Mouse (Mus musculus) neural tube, embryonic 14.5 days (tissue): ENCODE measurements around the gene Gp1bb. TPM values are rescaled to one million over a fixed set of nuclear protein-coding genes. Genes with fewer than 3 reads are reported as not detected.

Experiments
- ATAC-seq: fragments of 200-750 bp; cut with Nextera tagmentation; 2 replicates; pipeline ENCODE4 v1.8.0; 2017; ENCODE audit warnings: low read depth, mild to moderate bottlenecking, moderate TSS enrichment, moderate library complexity
- H3K27ac ChIP-seq: fragments of 300-500 bp; sonication (generic); 2 replicates; pipeline ENCODE4 v1.5.1; 2014; ENCODE audit warnings: low read depth, mild to moderate bottlenecking, control low read depth, low read length, moderate library complexity, mixed read lengths
- H3K27me3 ChIP-seq: fragments of 300-500 bp; sonication (generic); 2 replicates; pipeline ENCODE4 v1.6.1; 2014; ENCODE audit warnings: low read length; ENCODE audit not compliant: control insufficient read depth, insufficient read depth
- H3K36me3 ChIP-seq: fragments of 300-500 bp; sonication (generic); 2 replicates; pipeline ENCODE4 v1.6.1; 2014; ENCODE audit warnings: low read length, mixed read lengths; ENCODE audit not compliant: control insufficient read depth, insufficient read depth
- H3K4me1 ChIP-seq: fragments of 300-500 bp; sonication (generic); 2 replicates; pipeline ENCODE4 v1.6.1; 2014; ENCODE audit warnings: low read length; ENCODE audit not compliant: control insufficient read depth, insufficient read depth
- H3K4me2 ChIP-seq: fragments of 300-500 bp; sonication (generic); 2 replicates; pipeline ENCODE4 v1.6.1; 2014; ENCODE audit warnings: mild to moderate bottlenecking, low read depth, low read length, control low read depth
- H3K4me3 ChIP-seq: fragments of 300-500 bp; sonication (generic); 2 replicates; pipeline ENCODE4 v1.5.1; 2014; ENCODE audit warnings: low read depth, low read length, control low read depth, mixed read lengths
- H3K9ac ChIP-seq: fragments of 300-500 bp; sonication (generic); replicated peaks from 2 replicates; pipeline ENCODE4 v1.6.1; 2014; ENCODE audit warnings: low read depth, mild to moderate bottlenecking, control low read depth, low read length, mixed read lengths
- H3K9me3 ChIP-seq: fragments of 300-500 bp; sonication (generic); 2 replicates; pipeline ENCODE4 v1.6.1; 2016; ENCODE audit warnings: low read length; ENCODE audit not compliant: control insufficient read depth
- WGBS: fragments of 180-500 bp; shearing (Covaris S2); extraction: QIAGEN DNeasy Blood & Tissue Kit; methylation state at CpG from one replicate; pipeline ENCODE4 v1.1.7; 2014; 5-methylcytosine and 5-hydroxymethylcytosine counted together
- polyA plus RNA-seq: library from polyadenylated mRNA; unstranded; fragments of >200 nt; fragmentation: Nextera tagmentation; extraction: Ambion mirVana; gene quantifications from 2 replicates; pipeline ENCODE4 v1.2.1, GENCODE M21; 2014

Gp1bb gene
- 11.5 and 14.1 TPM in 2 replicates for polyA plus RNA-seq

DNA sequence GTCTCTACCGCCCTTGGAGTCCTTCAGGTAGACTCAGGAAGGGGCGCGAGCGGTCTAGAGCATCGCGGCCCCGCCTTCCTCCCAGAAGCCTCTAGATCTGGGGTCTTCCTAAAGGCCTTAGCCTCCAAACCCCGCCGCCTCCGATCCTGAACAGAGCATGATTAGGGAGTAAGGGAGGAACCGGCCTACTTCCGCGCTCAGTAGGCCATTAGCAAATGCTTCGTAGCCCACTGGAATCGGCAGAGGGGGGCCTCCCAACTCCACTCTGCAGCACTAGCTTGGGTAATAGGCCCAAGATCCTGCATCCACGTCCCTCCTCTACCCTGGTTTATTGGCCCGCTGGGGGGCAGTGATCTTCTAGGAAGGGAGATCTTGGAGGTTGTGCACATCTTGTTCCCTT lies at the start of gene Gp1bb:
Gene Gp1bb (minus strand): TSS at position 385 of the 400 bp plus-strand sequence.
- Histone ChIP-seq H3K4me1 (peaks cover 17% of the 10 kb centered on the region), H3K27ac (no peak within 1 kb of the TSS), H3K9me3 (no peaks in the 10 kb centered on the region), H3K27me3 (peaks cover 69% of the 10 kb centered on the region), H3K4me2 (peak within 1 kb of the TSS; percentile 63), H3K36me3 (peaks cover 29% of the 10 kb centered on the region), H3K9ac (no peak within 1 kb of the TSS), H3K4me3 (peak within 1 kb of the TSS; percentile 31; the same call in 1 of the 2 replicates)
- WGBS = 9% methylated on average over 17 of the region's 17 CpGs
- no peak for ATAC-seq

DNA sequence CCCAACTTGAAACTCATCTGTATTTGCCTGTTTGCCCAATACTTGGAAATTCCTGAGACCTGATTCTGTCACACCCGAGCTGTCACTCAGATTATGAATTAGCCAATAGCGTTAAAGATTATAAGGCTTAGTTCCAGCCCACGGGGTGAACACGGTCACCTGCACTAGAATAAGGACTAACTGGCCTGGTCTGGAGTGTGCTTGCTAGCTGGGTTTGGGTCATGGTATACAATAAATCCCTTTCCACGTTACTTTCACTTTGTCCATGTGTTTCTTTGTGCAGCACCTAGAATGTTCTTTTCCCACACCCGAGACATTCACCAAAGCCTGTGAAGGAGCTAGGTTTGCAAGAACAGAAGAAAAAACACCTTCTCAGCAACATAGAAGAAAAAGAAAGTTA lies 47.7 kb upstream of the Gp1bb start:
- Histone ChIP-seq H3K4me1 (no peaks in the 10 kb centered on the region), H3K27ac (no peak overlapping the region), H3K9ac (no peak overlapping the region), H3K9me3 (no peaks in the 10 kb centered on the region), H3K36me3 (no peaks in the 10 kb centered on the region), H3K4me2 (no peak overlapping the region), H3K27me3 (no peaks in the 10 kb centered on the region), H3K4me3 (no peak overlapping the region)
- 82% methylated on average over 6 of the region's 6 CpGs for WGBS
- ATAC-seq = no peak

DNA sequence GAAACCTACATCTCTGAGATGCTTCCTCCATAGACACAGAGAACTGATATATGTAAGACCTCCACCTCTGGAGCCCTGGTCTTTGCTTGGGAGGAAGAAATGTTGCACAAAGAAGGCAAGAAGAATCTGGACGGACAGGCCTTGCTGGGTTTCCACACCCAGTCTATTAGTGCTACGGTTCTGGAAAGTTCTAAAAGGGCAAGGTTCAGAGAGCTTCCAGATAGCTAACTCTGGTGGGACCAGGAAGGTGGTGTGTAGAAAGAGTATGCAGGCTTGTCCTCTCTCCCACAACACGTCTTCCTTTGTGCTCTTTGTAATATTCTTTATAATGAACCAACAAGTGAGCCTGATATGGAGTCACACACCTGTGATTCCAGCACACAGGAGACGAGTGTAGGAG lies 36.4 kb upstream of the Gp1bb start:
- Histone ChIP-seq H3K27me3 (no peaks in the 10 kb centered on the region), H3K9ac (no peak overlapping the region), H3K9me3 (no peaks in the 10 kb centered on the region; the same call in 1 of the 2 replicates), H3K4me2 (no peak overlapping the region), H3K4me1 (no peaks in the 10 kb centered on the region), H3K27ac (no peak overlapping the region), H3K36me3 (no peaks in the 10 kb centered on the region), H3K4me3 (no peak overlapping the region)
- ATAC-seq = no peak
- 85% methylated on average over 4 of the region's 4 CpGs for WGBS

DNA sequence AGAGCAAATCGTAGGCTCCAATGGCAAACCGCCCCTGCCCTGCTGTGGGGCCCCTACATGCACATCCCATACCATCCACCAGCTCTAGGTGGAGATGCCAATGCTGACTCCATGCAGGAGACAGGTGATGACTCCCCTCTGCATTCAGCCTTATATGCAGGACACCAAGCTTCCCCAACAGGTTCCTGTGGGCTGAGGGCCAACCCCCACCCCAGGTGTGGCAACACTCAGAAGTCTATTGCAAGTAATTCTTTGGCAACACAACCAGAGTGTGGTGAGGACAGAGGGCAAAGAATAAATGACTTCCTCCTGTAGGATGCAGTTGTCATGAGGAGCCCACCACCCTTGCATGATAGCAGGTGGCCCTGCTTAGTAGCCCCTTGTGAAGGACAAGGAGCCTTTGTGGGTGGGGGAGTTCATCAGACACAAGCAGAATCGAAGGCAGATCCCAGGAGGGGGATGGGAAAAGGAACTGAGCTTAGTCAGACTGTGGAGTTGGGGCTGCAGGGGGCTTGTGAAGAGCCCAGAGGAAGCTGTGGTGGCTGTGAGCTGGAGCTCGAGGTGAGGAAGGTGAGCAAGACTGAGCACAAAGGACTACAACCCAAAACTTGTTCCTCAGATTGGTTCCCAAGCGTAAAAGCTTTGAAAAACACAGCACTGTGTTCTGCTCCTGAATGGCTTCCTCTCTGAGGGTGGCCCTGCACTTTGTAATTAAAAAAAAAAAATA lies 33.3 kb upstream of the Gp1bb start:
- no peak overlapping the region for H3K4me3 ChIP-seq
- no peaks in the 10 kb centered on the region; the same call in 1 of the 2 replicates for H3K9me3 ChIP-seq
- no peaks in the 10 kb centered on the region for H3K27me3 ChIP-seq
- H3K4me1 ChIP-seq = no peaks in the 10 kb centered on the region
- H3K9ac ChIP-seq = no peak overlapping the region
- ATAC-seq = no peak
- H3K36me3 ChIP-seq = no peaks in the 10 kb centered on the region
- no peak overlapping the region for H3K27ac ChIP-seq
- no peak overlapping the region for H3K4me2 ChIP-seq
- WGBS = 61% methylated on average over 5 of the region's 5 CpGs

DNA sequence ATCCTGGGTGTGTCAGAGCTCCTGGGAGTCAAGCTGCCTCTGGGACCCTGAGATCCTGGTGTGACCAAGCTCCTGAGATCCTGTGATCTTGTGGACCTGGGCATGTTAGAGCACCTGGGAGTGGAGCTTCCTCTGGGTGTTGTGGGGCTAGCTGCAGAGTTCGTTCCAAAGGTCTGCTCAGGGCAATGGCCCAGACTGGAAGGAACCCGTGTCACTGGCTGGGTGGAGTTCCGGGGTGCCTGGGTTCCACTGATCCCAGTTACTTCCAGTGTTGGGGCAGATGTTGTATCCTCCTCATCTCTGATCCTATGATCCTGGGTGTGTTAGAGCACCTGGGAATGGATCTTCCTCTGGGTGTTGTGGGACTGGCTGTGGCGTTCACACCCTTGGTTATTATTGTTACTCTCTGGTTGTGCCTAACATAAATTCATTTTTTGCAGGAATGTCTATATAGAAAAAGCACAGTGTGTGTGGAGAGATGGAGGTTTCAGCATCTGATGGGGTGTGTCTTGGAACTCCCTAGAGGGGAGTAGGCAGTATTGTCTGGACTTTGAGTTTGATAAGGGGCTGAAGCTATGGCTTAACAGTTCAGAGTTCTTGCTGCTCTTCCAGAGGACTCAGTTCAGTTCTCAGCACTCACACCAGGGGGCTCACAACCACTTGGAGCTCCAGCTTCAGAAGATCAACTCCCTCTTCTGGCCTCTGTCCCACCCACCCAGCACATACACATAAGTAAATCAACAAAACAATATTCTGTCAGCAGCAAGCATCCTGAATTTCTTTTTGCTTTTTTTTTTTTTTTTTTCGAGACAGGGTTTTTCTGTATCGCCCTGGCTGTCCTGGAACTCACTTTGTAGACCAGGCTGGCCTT lies 31.3 kb upstream of the Gp1bb start:
- H3K9ac ChIP-seq = no peak overlapping the region
- H3K36me3 ChIP-seq = no peaks in the 10 kb centered on the region
- no peaks in the 10 kb centered on the region; the same call in 1 of the 2 replicates for H3K9me3 ChIP-seq
- no peak overlapping the region for H3K27ac ChIP-seq
- no peak overlapping the region for H3K4me2 ChIP-seq
- ATAC-seq = no peak
- no peaks in the 10 kb centered on the region for H3K27me3 ChIP-seq
- WGBS = 90% methylated on average over 6 of the region's 6 CpGs
- H3K4me3 ChIP-seq = no peak overlapping the region
- H3K4me1 ChIP-seq = no peaks in the 10 kb centered on the region

DNA sequence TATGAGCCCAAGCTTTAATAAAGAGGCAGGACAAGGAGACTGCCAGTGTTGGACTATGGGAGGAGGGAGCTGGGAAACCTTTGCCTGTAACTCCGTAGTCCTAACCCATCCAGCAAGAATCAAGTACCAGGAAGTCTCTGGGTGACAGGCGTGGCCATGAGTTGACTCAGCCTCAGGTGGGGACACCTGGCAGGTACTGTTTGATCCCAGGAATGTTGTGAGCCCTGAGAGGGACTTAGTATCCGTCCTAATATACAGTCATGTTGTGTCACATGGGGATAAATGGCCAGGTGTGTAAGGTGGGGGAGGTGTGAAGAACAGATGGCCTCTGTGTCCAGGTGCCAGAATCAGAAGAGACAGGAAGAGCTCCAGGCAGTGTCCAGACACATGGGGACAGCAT lies 26.9 kb upstream of the Gp1bb start:
- no peak overlapping the region for H3K4me3 ChIP-seq
- whole genome bisulfite sequencing = 72% methylated on average over 3 of the region's 3 CpGs

DNA sequence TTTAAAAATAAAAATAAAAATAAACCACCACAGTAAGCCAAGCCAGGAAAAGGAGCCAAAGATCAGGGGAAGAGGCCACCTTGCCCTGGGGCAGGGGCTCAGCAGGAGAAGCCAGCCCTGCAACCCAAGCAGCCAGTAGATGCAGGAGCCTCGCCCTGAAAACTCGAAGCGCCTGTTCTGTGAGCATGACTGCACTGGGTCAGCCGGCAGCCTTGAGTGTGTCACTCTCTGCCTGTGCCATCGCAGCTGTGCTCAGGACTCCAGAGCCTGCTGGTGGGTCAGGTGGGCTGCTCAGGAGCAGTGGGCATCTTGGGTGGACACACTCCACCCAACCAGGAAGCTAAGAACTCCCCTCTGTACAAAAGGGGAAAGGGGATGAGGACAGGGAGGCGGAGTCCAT lies 23.1 kb upstream of the Gp1bb start:
- H3K27me3 ChIP-seq = no peaks in the 10 kb centered on the region
- H3K4me1 ChIP-seq = no peaks in the 10 kb centered on the region
- H3K27ac ChIP-seq = no peak overlapping the region
- WGBS = 74% methylated on average over 6 of the region's 6 CpGs
- H3K9me3 ChIP-seq = no peaks in the 10 kb centered on the region
- no peak overlapping the region for H3K9ac ChIP-seq
- no peaks in the 10 kb centered on the region for H3K36me3 ChIP-seq
- no peak overlapping the region for H3K4me3 ChIP-seq
- H3K4me2 ChIP-seq = no peak overlapping the region
- ATAC-seq = no peak

More for the DNA sequence above, 26.9 kb upstream of the Gp1bb start:
- Histone ChIP-seq H3K9me3 (no peaks in the 10 kb centered on the region), H3K4me1 (no peaks in the 10 kb centered on the region), H3K36me3 (no peaks in the 10 kb centered on the region), H3K27ac (no peak overlapping the region), H3K27me3 (no peaks in the 10 kb centered on the region), H3K4me2 (no peak overlapping the region), H3K9ac (no peak overlapping the region)
- ATAC-seq = no peak

DNA sequence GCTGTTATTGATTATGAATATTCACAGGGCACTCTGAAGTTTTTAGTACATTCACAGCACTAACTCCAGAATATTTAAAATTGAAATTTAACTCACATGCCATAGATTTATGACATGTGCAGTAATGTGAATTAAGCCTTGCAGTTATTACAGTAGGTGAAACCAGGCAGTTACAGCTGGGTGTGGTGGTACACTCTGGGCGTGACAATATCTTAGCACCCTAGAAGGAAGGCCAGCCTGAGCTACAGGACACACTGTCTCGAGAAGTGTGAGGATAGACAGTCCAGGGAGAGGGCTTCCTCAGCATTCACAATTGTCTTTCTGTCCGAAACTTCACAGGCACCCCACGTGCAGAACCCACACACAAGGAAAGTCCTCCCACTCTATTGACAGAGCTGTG lies 22.3 kb upstream of the Gp1bb start:
- no peak for ATAC-seq
- no peak overlapping the region for H3K27ac ChIP-seq
- H3K4me1 ChIP-seq = no peaks in the 10 kb centered on the region
- no peaks in the 10 kb centered on the region for H3K27me3 ChIP-seq
- no peaks in the 10 kb centered on the region for H3K36me3 ChIP-seq
- no peaks in the 10 kb centered on the region for H3K9me3 ChIP-seq
- no peak overlapping the region for H3K4me2 ChIP-seq
- no peak overlapping the region for H3K4me3 ChIP-seq
- H3K9ac ChIP-seq = no peak overlapping the region
- 83% methylated on average over 4 of the region's 4 CpGs for WGBS

DNA sequence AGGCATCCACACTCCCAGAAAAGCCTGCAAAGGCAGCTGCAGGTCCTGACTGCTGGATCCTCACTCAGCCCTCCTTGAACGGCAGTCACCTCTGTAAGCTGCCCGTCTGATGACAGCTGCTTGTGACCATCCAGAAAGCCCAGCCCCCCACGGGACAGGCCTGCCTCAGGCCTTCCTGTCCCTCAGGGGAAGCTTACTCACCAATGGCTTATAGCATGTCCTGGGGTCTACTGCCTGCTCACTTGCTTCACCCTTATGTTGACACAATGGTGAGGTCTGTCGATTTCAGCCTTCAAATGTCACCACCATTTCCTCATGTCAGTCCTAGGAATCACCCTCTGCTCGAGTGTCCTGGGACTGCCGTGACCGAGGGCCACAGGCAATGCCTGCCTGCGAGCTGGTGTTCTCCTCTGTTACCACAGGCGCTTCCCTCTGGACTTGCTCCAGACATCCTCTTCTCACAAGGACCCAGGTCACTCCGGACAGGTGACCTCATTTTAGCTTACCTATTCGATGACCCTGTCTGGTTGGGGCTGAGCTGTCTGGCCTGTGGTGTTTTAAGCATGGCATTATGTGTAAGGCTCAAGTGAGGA lies 21.3 kb upstream of the Gp1bb start:
- 77% methylated on average over 11 of the region's 11 CpGs for WGBS
- Histone ChIP-seq H3K9ac (no peak overlapping the region), H3K27ac (no peak overlapping the region), H3K4me1 (no peaks in the 10 kb centered on the region), H3K4me3 (no peak overlapping the region), H3K36me3 (no peaks in the 10 kb centered on the region), H3K9me3 (no peaks in the 10 kb centered on the region), H3K4me2 (no peak overlapping the region), H3K27me3 (no peaks in the 10 kb centered on the region)
- no peak for ATAC-seq
